Mouse (Mus musculus): ENCODE results near the gene Ccl26.

DNA sequence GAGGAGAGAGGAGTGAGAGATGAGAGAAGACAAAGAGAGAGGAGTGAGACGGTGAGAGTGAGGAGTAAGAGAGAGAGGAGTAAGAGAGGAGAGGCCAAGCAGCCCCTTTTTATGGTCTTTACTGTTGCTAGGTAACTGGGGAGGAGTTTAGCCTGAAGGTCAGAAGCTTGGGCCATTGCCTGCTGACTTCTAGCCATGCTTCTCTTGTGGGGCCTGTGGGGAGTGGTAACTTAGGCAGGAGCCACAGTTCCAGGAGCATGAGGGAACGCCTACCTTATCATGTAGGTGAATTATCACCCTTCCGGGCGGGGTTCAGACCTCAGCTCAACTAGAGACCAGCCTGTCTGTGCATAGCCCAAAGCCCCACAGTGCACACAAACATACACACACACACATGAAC lies 46.4 kb upstream of the Ccl26 start:
- TF ChIP-seq ZNF384 (IDR thresholded peaks at IDR 0.05; ENCODE audit: low read depth, low read length) (no peak), MAFK (IDR thresholded peaks at IDR 0.05; ENCODE audit: insufficient read depth, low read depth, low read length) (no peak), HCFC1 (IDR thresholded peaks at IDR 0.05; ENCODE audit: borderline replicate concordance, insufficient read depth, low read length) (no peak), CHD2 (IDR thresholded peaks at IDR 0.05; ENCODE audit: low read depth, low read length) (no peak)
